Mouse (Mus musculus) liver, embryonic 16.5 days (tissue): ENCODE results near the gene Olfr1426. TPM values are rescaled to one million over a fixed set of nuclear protein-coding genes. Genes with fewer than 3 reads are reported as not detected.
"Not testable (repeated sequence)": the region's sequence is repeated elsewhere in the genome, so short reads cannot be mapped to it uniquely, and the experiment has no call there.

Experiments used
- ATAC-seq: fragments of 200-750 bp; cut with Nextera tagmentation; 2 replicates; pipeline ENCODE4 v1.8.0; 2017; ENCODE audit warnings: low read depth, mild to moderate bottlenecking, moderate number of reproducible peaks, moderate library complexity
- H3K27ac ChIP-seq: fragments of 300-500 bp; sonication (generic); 2 replicates; pipeline ENCODE4 v1.5.1; 2014; ENCODE audit warnings: mild to moderate bottlenecking, low read length
- H3K27me3 ChIP-seq: fragments of 300-500 bp; sonication (generic); 2 replicates; pipeline ENCODE4 v1.6.1; 2014; ENCODE audit warnings: low read depth, low read length, mixed read lengths; ENCODE audit not compliant: control insufficient read depth, insufficient read depth
- H3K36me3 ChIP-seq: fragments of 300-500 bp; sonication (generic); 2 replicates; pipeline ENCODE4 v1.6.1; 2014; ENCODE audit warnings: mild to moderate bottlenecking; ENCODE audit not compliant: control insufficient read depth, insufficient read depth
- H3K4me1 ChIP-seq: fragments of 300-500 bp; sonication (generic); 2 replicates; pipeline ENCODE4 v1.6.1; 2014; ENCODE audit warnings: low read depth, low read length, mixed read lengths; ENCODE audit not compliant: control insufficient read depth
- H3K4me2 ChIP-seq: fragments of 300-500 bp; sonication (generic); 2 replicates; pipeline ENCODE4 v1.6.1; 2014; ENCODE audit warnings: low read depth, low read length, mixed read lengths
- H3K4me3 ChIP-seq: fragments of 300-500 bp; sonication (generic); 2 replicates; pipeline ENCODE4 v1.5.1; 2014; ENCODE audit warnings: low read depth, mild to moderate bottlenecking, low read length
- H3K9ac ChIP-seq: fragments of 300-500 bp; sonication (generic); 2 replicates; pipeline ENCODE4 v1.6.1; 2014; ENCODE audit warnings: low read depth, low read length
- H3K9me3 ChIP-seq: fragments of 300-500 bp; sonication (generic); replicated peaks from 2 replicates; pipeline ENCODE4 v1.6.1; 2016; ENCODE audit warnings: low read length; ENCODE audit not compliant: control insufficient read depth
- WGBS: fragments of 180-500 bp; shearing (Covaris S2); extraction: QIAGEN DNeasy Blood & Tissue Kit; methylation state at CpG from one replicate; pipeline ENCODE4 v1.1.7; 2014; ENCODE audit not compliant: insufficient replicate concordance; 5-methylcytosine and 5-hydroxymethylcytosine counted together
- polyA plus RNA-seq: library from polyadenylated mRNA; unstranded; fragments of >200 nt; fragmentation: Nextera tagmentation; extraction: Ambion mirVana; gene quantifications from 2 replicates; pipeline ENCODE4 v1.2.1, GENCODE M21; 2015

The Olfr1426 gene
- polyA plus RNA-seq, 1 experiment from 2014 or later = not detected

DNA sequence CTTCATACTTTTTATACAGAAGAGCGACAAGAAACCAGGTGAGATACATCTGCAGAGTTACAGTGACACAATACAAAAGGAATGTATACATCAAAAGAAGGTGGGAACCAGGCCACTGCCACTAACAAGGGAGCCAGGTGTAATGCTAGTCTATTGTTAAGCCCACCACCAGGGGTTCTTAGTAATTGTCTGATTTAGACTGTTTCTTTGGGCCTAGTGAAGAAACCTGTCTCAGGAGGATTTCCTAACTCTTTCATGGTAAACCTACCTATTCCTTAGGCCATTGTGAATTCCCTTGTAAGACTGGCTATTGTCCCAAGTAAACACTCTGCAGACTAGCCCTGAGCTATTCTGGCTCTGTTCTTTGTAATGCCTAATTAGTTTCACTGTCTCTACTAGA is 22.3 kb downstream of the Olfr1426 start:
- not testable (repeated sequence) for H3K27me3 ChIP-seq
- 52% methylated on average over 1 of the region's 1 CpGs for WGBS

DNA sequence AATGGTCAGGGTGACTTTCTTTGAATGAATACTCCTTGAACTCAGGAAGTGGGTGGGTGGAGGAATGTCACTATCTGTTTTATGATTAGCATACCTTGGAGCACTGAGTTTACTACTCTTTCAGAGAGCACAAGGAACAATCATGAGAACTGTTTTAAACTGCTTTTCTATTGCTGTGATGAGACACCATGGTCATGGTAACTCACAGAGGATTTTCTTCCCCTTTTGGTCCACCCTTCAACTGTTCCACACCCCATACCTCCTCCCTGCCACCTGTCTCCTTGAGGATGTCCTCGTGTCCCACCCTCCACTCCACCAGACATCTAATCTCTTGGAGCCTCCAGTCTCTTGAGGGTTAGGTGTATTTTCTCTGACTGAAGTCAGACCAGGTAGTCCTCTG is 24.0 kb downstream of the Olfr1426 start:
- H3K27me3 ChIP-seq, H3K4me1 ChIP-seq, H3K27ac ChIP-seq, H3K4me2 ChIP-seq, H3K9ac ChIP-seq, H3K4me3 ChIP-seq, H3K36me3 ChIP-seq, H3K9me3 ChIP-seq, ATAC-seq: not testable (repeated sequence)
- WGBS = 39% methylated on average over 1 of the region's 1 CpGs

More for the DNA sequence above, 22.3 kb downstream of the Olfr1426 start:
- not testable (repeated sequence) for H3K4me1 ChIP-seq, ATAC-seq, H3K27ac ChIP-seq, H3K9me3 ChIP-seq, H3K9ac ChIP-seq, H3K36me3 ChIP-seq, H3K4me2 ChIP-seq, H3K4me3 ChIP-seq

DNA sequence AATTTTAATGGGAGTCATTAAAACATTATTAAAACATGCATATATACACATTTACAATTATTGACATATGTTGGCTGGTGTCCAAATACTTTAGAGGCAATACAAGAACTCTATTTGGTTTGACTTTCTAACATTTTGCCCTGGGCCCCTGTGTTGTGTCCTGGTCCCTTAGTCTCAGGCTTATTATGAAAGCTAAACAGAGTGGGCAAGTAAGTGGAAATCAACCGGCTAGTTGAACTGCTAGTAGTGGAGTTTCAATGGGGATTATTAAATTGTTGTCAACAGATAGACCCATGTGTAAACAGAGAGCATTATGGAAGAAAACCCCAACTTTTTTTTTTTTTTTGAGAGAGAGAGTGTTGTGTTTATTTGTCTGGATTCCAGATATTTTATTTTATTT is 29.2 kb downstream of the Olfr1426 start, which contains the start of gene Olfr1424:
Gene Olfr1424 (minus strand): TSS at position 101 of the 400 bp plus-strand sequence.
- not testable (repeated sequence) for H3K4me3 ChIP-seq, H3K4me1 ChIP-seq, H3K27me3 ChIP-seq, H3K27ac ChIP-seq, H3K9ac ChIP-seq, H3K9me3 ChIP-seq, H3K4me2 ChIP-seq, ATAC-seq, H3K36me3 ChIP-seq
- 79% methylated on average over 1 of the region's 1 CpGs for WGBS

DNA sequence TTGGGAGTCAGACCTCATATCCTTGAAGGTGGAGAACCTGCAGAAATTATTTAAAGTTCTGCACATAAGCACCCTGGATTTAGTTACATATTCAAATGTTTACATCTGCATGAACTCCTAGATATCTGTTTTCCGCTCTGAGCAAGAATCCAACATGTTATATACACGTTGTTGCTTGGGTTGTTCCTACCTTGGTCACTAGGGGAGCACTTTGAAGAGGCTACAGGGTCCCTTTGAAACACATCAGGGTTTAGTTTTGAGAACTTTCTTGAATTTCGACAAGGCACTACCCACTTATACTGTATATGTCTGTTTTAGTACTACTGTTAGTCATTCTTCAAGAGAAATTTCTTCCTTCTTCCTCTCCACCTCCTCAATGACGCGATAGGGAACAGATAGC is 48.6 kb downstream of the Olfr1426 start:
- no peaks in the 10 kb centered on the region for H3K27me3 ChIP-seq
- H3K4me3 ChIP-seq = no peak overlapping the region
- H3K36me3 ChIP-seq = no peaks in the 10 kb centered on the region
- no peak overlapping the region for H3K4me2 ChIP-seq
- no peaks in the 10 kb centered on the region for H3K4me1 ChIP-seq
- ATAC-seq = no peak
- 70% methylated on average over 5 of the region's 5 CpGs for WGBS
- H3K9me3 ChIP-seq = no peaks in the 10 kb centered on the region
- no peak overlapping the region for H3K9ac ChIP-seq
- H3K27ac ChIP-seq = no peak overlapping the region

DNA sequence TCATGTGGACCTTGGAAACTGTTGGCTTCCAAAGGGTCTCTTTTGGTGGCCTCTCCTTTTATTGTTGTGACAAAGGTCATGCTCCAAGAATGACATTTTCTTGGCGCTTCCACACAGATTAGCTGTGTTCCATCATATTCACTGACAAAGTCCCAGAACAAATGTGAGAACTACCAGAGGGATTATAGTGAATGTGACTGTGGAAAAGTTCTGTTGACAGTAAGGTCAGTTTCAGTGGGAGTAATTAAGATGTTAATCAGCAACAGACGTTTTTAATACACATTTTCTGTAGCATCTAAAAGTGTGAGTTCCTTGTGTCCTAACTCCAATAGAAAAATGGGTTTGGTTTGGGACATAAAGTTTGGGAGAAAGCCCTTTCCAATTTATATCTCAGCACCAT is 50.6 kb downstream of the Olfr1426 start, which contains the start of gene Olfr1423:
Gene Olfr1423 (minus strand): TSS at position 101 of the 400 bp plus-strand sequence.
- H3K4me1 ChIP-seq = no peaks in the 10 kb centered on the region
- H3K27ac ChIP-seq = no peak within 1 kb of the TSS
- no peak within 1 kb of the TSS for H3K9ac ChIP-seq
- ATAC-seq = no peak
- no peaks in the 10 kb centered on the region for H3K27me3 ChIP-seq
- no peaks in the 10 kb centered on the region for H3K9me3 ChIP-seq
- H3K4me3 ChIP-seq = no peak within 1 kb of the TSS
- 53% methylated on average over 2 of the region's 2 CpGs for WGBS
- H3K36me3 ChIP-seq = no peaks in the 10 kb centered on the region
- no peak within 1 kb of the TSS for H3K4me2 ChIP-seq

DNA sequence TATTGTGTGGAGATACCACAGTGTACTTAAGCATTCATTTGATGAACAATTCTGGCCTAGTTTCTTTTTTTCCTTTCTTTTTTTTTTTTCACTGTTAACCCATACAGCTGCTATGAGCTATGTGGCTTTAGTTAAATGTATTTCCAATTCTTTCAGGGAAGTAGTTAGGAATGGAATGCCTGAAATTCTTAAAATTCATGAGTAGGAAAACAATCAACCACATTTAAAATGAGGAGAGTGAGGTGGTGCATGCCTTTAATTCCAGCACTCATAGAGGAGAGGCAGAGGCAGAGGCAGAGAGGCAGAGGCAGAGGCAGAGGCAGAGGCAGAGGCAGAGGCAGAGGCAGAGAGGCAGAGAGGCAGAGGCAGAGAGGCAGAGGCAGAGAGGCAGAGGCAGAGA is 54.1 kb downstream of the Olfr1426 start:
- Histone ChIP-seq H3K27ac (no peak overlapping the region), H3K4me3 (no peak overlapping the region), H3K9me3 (no peaks in the 10 kb centered on the region), H3K36me3 (no peaks in the 10 kb centered on the region), H3K4me1 (no peaks in the 10 kb centered on the region), H3K27me3 (no peaks in the 10 kb centered on the region), H3K9ac (no peak overlapping the region), H3K4me2 (no peak overlapping the region)
- no peak for ATAC-seq

Other genes with a start within 250 kb of the Olfr1426 start
- not detected in 2 replicates for gene Olfr1418, start 230.9 kb downstream of the Olfr1426 start, polyA plus RNA-seq
- not detected in 2 replicates for gene Olfr1419, start 216.9 kb downstream of the Olfr1426 start, polyA plus RNA-seq
- not detected in 2 replicates for gene Olfr1420, start 205.4 kb downstream of the Olfr1426 start, polyA plus RNA-seq
- 6.8 TPM in 2 replicates for gene Patl1, start 179.6 kb downstream of the Olfr1426 start, polyA plus RNA-seq
- 1.7 TPM in 2 replicates for gene Osbp, start 126.1 kb downstream of the Olfr1426 start, polyA plus RNA-seq
- gene Olfr1423, start 50.7 kb downstream of the Olfr1426 start, polyA plus RNA-seq = 0.01 TPM in 1 of 2 replicates, not detected in the other
- gene Olfr1424, start 29.3 kb downstream of the Olfr1426 start, polyA plus RNA-seq = not detected in 2 replicates
- not detected in 2 replicates for gene Olfr1425, start 14.3 kb downstream of the Olfr1426 start, polyA plus RNA-seq
- gene Olfr1427, start 11.3 kb upstream of the Olfr1426 start, polyA plus RNA-seq = not detected in 2 replicates
- not detected in 2 replicates for gene Olfr1428, start 23.9 kb upstream of the Olfr1426 start, polyA plus RNA-seq
- gene Olfr76, start 31.2 kb upstream of the Olfr1426 start, polyA plus RNA-seq = not detected in 2 replicates
- gene Olfr1555-ps1, start 78.1 kb upstream of the Olfr1426 start, polyA plus RNA-seq = not detected in 2 replicates
- not detected in 2 replicates for gene Olfr1431, start 108.6 kb upstream of the Olfr1426 start, polyA plus RNA-seq
- gene Olfr1432, start 140.6 kb upstream of the Olfr1426 start, polyA plus RNA-seq = not detected in 2 replicates
- gene Olfr262, start 149.6 kb upstream of the Olfr1426 start, polyA plus RNA-seq = not detected in 2 replicates
- gene Olfr235, start 169.0 kb upstream of the Olfr1426 start, polyA plus RNA-seq = not detected in 2 replicates
- not detected in 2 replicates for gene Olfr1434, start 187.8 kb upstream of the Olfr1426 start, polyA plus RNA-seq
- gene Olfr1436, start 207.1 kb upstream of the Olfr1426 start, polyA plus RNA-seq = not detected in 2 replicates
- not detected in 2 replicates for gene Olfr1437, start 233.1 kb upstream of the Olfr1426 start, polyA plus RNA-seq
- not detected in 2 replicates for gene Olfr1438-ps1, start 243.9 kb upstream of the Olfr1426 start, polyA plus RNA-seq